In the genomic region with DNA sequence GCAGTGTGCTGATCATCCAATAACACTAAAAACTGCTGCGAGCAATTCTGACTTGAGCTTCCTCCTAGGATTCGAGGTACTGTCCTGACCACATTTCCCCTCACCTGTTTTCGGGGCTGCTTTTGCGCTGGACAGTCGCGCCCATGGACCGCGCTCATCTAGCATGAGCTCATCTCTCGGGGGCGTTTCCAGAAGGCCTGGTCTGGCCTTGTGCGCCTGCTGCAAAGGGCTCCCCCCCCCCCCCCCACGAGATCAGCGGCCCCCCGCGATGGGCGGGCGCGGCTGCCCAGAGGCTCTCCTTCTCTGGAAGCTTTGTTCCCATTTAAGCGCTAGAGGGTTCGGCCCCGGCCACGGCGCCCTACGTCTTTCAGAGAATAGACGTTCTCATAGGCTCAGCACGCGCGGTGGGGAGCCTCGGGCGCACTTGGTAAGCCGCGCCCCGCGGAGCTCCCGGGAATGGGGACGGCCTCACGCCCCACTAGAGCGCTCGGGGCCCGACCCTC, we compare ENCODE assay signal across 8 mouse cellular contexts. TPM values are rescaled to one million over a fixed set of nuclear protein-coding genes. Genes with fewer than 3 reads are reported as not detected.
DNase-seq lines count a peak whose midpoint lies in the region; ATAC-seq and TF ChIP-seq lines count a peak whose summit lies in the region.

No protein-coding gene starts in this region.

- no peaks in the 10 kb centered on the region for H3K27me3 ChIP-seq in cerebellum, adult 2 months (ENCODE audit: control insufficient read depth, insufficient read depth, low read length)
- H3K27me3 ChIP-seq in lung, postnatal 0 days (replicated peaks; ENCODE audit: insufficient read depth, low read length): no peaks in the 10 kb centered on the region
- H3K27me3 ChIP-seq in forebrain, embryonic 16.5 days (replicated peaks; ENCODE audit: control insufficient read depth, insufficient read depth, low read length): no peaks in the 10 kb centered on the region

- no peaks in the 10 kb centered on the region for H3K36me3 ChIP-seq in lung, postnatal 0 days (ENCODE audit: insufficient read depth, low read length)
- H3K36me3 ChIP-seq in forebrain, embryonic 16.5 days (ENCODE audit: control insufficient read depth, insufficient read depth): no peaks in the 10 kb centered on the region

- TF ChIP-seq EP300 in lung, postnatal 0 days (IDR thresholded peaks at IDR 0.05): no peak

- H3K27ac ChIP-seq in cerebellum, adult 2 months (ENCODE audit: insufficient read depth, low read length): peak overlapping the region; percentile 95
- peak overlapping the region; percentile 100 for H3K27ac ChIP-seq in lung, postnatal 0 days (ENCODE audit: low read length)
- H3K27ac ChIP-seq in forebrain, embryonic 16.5 days (ENCODE audit: low read length): peak overlapping the region; percentile 100

- WGBS in cerebellum, adult 2 months: 1% methylated on average over 40 of the region's 40 CpGs
- under 1% methylated on average over 38 of the region's 40 CpGs for WGBS in lung, postnatal 0 days
- under 1% methylated on average over 40 of the region's 40 CpGs for WGBS in forebrain, embryonic 16.5 days

- peak overlapping the region; percentile 56 for H3K9ac ChIP-seq in lung, postnatal 0 days (replicated peaks; ENCODE audit: low read depth)
- H3K9ac ChIP-seq in forebrain, embryonic 16.5 days (replicated peaks; ENCODE audit: low read depth, low read length): peak overlapping the region; percentile 94

- no peak for DNase-seq in cerebellum, adult 2 months
- no peak for DNase-seq in cerebellum, adult 8-10 months
- peak; percentile 87 for DNase-seq in lung, postnatal 0 days (ENCODE audit: low spot score)
- DNase-seq in lung, postnatal 10 days: no peak
- no peak for DNase-seq in layer of hippocampus, postnatal 14 days (ENCODE audit: low spot score in 2 of 2)
- DNase-seq in right cerebral cortex, postnatal 36 days (ENCODE audit: low spot score in 2 of 2): no peak

- no peaks in the 10 kb centered on the region for H3K4me1 ChIP-seq in cerebellum, adult 2 months (ENCODE audit: control insufficient read depth, insufficient read depth, low read length)
- peaks cover 4% of the 10 kb centered on the region; the same call in 1 of the 2 replicates for H3K4me1 ChIP-seq in lung, postnatal 0 days (ENCODE audit: insufficient read depth, low read depth, low read length)
- H3K4me1 ChIP-seq in forebrain, embryonic 16.5 days (replicated peaks; ENCODE audit: control insufficient read depth, insufficient read depth, low read length): peaks cover 12% of the 10 kb centered on the region

- no peaks in the 10 kb centered on the region for H3K9me3 ChIP-seq in lung, postnatal 0 days (ENCODE audit: low read length)
- no peaks in the 10 kb centered on the region for H3K9me3 ChIP-seq in forebrain, embryonic 16.5 days (ENCODE audit: control insufficient read depth, low read length)

- peak overlapping the region; percentile 63 for H3K4me3 ChIP-seq in cerebellum, adult 2 months (replicated peaks; ENCODE audit: insufficient read depth, low read depth, low read length)
- H3K4me3 ChIP-seq in lung, postnatal 0 days (ENCODE audit: low read depth, low read length): peak overlapping the region; percentile 86
- H3K4me3 ChIP-seq in forebrain, embryonic 16.5 days (replicated peaks; ENCODE audit: low read length): peak overlapping the region; percentile 67

- peak overlapping the region; percentile 84 for H3K4me2 ChIP-seq in lung, postnatal 0 days (replicated peaks; ENCODE audit: low read depth, low read length)
- peak overlapping the region; percentile 58 for H3K4me2 ChIP-seq in forebrain, embryonic 16.5 days (ENCODE audit: low read length)

- TF ChIP-seq POLR2A in cerebellum, adult 2 months (IDR thresholded peaks at IDR 0.05; ENCODE audit: borderline replicate concordance, insufficient read depth, low read length): peak; percentile 22; the same call in 1 of the 2 replicates

- ATAC-seq in lung, postnatal 0 days: peak; percentile 32
- no peak for ATAC-seq in forebrain, embryonic 16.5 days
- 0 out of 2 replicates have a peak, but pooled peaks have one; percentile 0 for ATAC-seq in megakaryocyte-erythroid progenitor cell, adult 5-6 weeks (replicated peaks; ENCODE audit: low FRiP score, low TSS enrichment, poor library complexity, severe bottlenecking)

- TF ChIP-seq CTCF in cerebellum, adult 2 months (IDR thresholded peaks at IDR 0.05; ENCODE audit: borderline replicate concordance, insufficient read depth, low read depth, low read length): no peak
- TF ChIP-seq CTCF in lung, postnatal 0 days (IDR thresholded peaks at IDR 0.05): no peak

RNA-seq across cellular contexts. Expression of a gene that starts 0.6 kb away (rescaled TPM):
- 46.3 and 48.7 TPM in 2 replicates for polyA plus RNA-seq in cerebellum, adult 2 months (2012; rRNA removed)
- polyA plus RNA-seq in lung, postnatal 0 days (2015; fragmentation: Nextera tagmentation; extraction: Ambion mirVana): 43.0 and 51.0 TPM in 2 replicates
- polyA plus RNA-seq in forebrain, embryonic 16.5 days (2015; fragmentation: Nextera tagmentation; extraction: Ambion mirVana): 155 and 159 TPM in 2 replicates
- 34.1 and 54.9 TPM in 2 replicates for total RNA-seq in megakaryocyte-erythroid progenitor cell, adult 5-6 weeks (2014; fragmentation: Nextera tagmentation)
- 31.8 and 44.1 TPM in 2 replicates for total RNA-seq in megakaryocyte-erythroid progenitor cell, adult 5-6 weeks (2017)
- 100 to 1,000 TPM; 189 to 199 TPM for total RNA-seq in layer of hippocampus, postnatal 14 days (2021)
